Mouse (Mus musculus): ENCODE data around the gene Lamb3.

DNA sequence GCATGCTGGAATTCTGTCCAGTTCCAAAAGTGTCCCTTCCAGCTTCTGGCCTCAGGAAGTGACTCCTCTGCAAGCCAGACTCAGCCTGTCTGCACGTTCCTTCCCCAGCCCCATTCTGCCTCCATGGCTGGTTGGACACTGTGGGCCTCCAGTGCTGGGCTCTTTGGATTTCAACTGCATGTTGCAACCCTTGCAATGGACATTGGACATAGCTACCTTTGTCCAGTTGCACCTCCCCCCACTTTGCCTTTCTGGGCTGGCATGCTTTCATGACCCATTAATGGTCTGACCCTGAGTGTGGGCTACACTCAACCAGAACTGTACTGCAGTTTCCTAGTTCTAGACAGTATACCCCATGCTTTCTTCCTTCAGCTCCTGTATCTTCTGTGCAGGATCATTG lies 104.1 kb downstream of the Lamb3 start:
- no peak for TF ChIP-seq CTCF (conservative IDR thresholded peaks at IDR 0.05; ENCODE audit: insufficient read depth, insufficient read length, low read depth, low read length)
- no peak for TF ChIP-seq POLR2A (IDR thresholded peaks at IDR 0.05; ENCODE audit: low read depth, low read length)
